Mouse (Mus musculus) neural tube, embryonic 14.5 days (tissue): ENCODE results near the gene Rptor. TPM values are rescaled to one million over a fixed set of nuclear protein-coding genes. Genes with fewer than 3 reads are reported as not detected.

ENCODE experiments used
- ATAC-seq: fragments of 200-750 bp; cut with Nextera tagmentation; 2 replicates; pipeline ENCODE4 v1.8.0; 2017; ENCODE audit warnings: low read depth, mild to moderate bottlenecking, moderate TSS enrichment, moderate library complexity
- H3K27ac ChIP-seq: fragments of 300-500 bp; sonication (generic); 2 replicates; pipeline ENCODE4 v1.5.1; 2014; ENCODE audit warnings: low read depth, mild to moderate bottlenecking, control low read depth, low read length, moderate library complexity, mixed read lengths
- H3K27me3 ChIP-seq: fragments of 300-500 bp; sonication (generic); 2 replicates; pipeline ENCODE4 v1.6.1; 2014; ENCODE audit warnings: low read length; ENCODE audit not compliant: control insufficient read depth, insufficient read depth
- H3K36me3 ChIP-seq: fragments of 300-500 bp; sonication (generic); 2 replicates; pipeline ENCODE4 v1.6.1; 2014; ENCODE audit warnings: low read length, mixed read lengths; ENCODE audit not compliant: control insufficient read depth, insufficient read depth
- H3K4me1 ChIP-seq: fragments of 300-500 bp; sonication (generic); 2 replicates; pipeline ENCODE4 v1.6.1; 2014; ENCODE audit warnings: low read length; ENCODE audit not compliant: control insufficient read depth, insufficient read depth
- H3K4me2 ChIP-seq: fragments of 300-500 bp; sonication (generic); 2 replicates; pipeline ENCODE4 v1.6.1; 2014; ENCODE audit warnings: mild to moderate bottlenecking, low read depth, low read length, control low read depth
- H3K4me3 ChIP-seq: fragments of 300-500 bp; sonication (generic); 2 replicates; pipeline ENCODE4 v1.5.1; 2014; ENCODE audit warnings: low read depth, low read length, control low read depth, mixed read lengths
- H3K9ac ChIP-seq: fragments of 300-500 bp; sonication (generic); replicated peaks from 2 replicates; pipeline ENCODE4 v1.6.1; 2014; ENCODE audit warnings: low read depth, mild to moderate bottlenecking, control low read depth, low read length, mixed read lengths
- H3K9me3 ChIP-seq: fragments of 300-500 bp; sonication (generic); 2 replicates; pipeline ENCODE4 v1.6.1; 2016; ENCODE audit warnings: low read length; ENCODE audit not compliant: control insufficient read depth
- WGBS: fragments of 180-500 bp; shearing (Covaris S2); extraction: QIAGEN DNeasy Blood & Tissue Kit; methylation state at CpG from one replicate; pipeline ENCODE4 v1.1.7; 2014; 5-methylcytosine and 5-hydroxymethylcytosine counted together
- polyA plus RNA-seq: library from polyadenylated mRNA; unstranded; fragments of >200 nt; fragmentation: Nextera tagmentation; extraction: Ambion mirVana; gene quantifications from 2 replicates; pipeline ENCODE4 v1.2.1, GENCODE M21; 2014

Rptor gene
- polyA plus RNA-seq, 1 experiment from 2014 or later: 13.4 TPM

DNA sequence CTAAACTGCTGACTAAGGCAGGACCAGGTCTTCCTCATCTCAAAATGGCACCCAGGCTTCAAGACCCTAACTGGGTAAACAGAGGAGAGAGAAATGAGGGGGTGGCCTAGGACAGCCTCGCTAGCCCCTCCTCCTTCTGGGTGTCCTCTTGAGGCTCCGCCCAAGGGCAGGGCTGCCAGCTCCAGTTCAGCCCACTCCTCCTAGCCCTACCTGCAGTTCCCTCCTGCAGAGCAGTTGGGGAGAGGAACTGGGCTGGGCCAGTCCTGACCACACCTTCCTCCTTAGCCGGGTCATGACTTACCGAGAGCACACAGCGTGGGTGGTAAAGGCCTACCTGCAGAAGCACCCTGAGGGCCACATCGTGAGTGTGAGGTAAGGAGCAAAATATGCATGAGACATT, 291.9 kb downstream of the Rptor start:
- Histone ChIP-seq H3K4me3 (no peak overlapping the region), H3K27ac (peak overlapping the region; percentile 78), H3K9ac (0 out of 2 replicates have a peak overlapping the region, but pooled peaks have one; percentile 25), H3K4me1 (peaks cover 34% of the 10 kb centered on the region), H3K9me3 (no peaks in the 10 kb centered on the region), H3K36me3 (no peaks in the 10 kb centered on the region; the same call in 1 of the 2 replicates), H3K27me3 (no peaks in the 10 kb centered on the region), H3K4me2 (no peak overlapping the region)
- 68% methylated on average over 6 of the region's 6 CpGs for WGBS
- ATAC-seq: no peak

DNA sequence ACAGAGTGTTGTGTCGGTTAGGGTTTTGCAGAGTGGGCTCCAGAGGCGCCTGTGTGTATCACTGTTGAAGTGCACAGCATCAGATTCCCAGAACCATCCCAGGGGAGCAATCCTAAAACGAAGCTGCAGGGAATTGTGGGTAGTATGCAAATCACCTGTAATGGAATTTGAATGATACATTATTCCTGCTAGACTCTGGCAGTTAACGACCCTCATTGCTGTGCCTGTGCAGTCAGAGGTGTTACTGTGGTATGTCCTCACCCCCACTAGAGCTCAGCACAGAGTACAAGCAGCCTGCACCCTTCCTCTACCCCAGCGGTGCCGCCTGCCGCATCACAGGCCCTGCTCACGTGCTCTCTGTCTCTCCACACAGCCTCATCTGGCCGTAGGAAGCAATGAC, 294.3 kb downstream of the Rptor start:
- no peaks in the 10 kb centered on the region for H3K9me3 ChIP-seq
- no peak overlapping the region for H3K4me3 ChIP-seq
- WGBS: 43% methylated on average over 9 of the region's 9 CpGs
- peak; percentile 89 for ATAC-seq
- H3K27ac ChIP-seq: peak overlapping the region; percentile 82
- H3K4me1 ChIP-seq: peaks cover 34% of the 10 kb centered on the region
- H3K4me2 ChIP-seq: no peak overlapping the region
- H3K9ac ChIP-seq: no peak overlapping the region
- H3K36me3 ChIP-seq: no peaks in the 10 kb centered on the region
- H3K27me3 ChIP-seq: no peaks in the 10 kb centered on the region

DNA sequence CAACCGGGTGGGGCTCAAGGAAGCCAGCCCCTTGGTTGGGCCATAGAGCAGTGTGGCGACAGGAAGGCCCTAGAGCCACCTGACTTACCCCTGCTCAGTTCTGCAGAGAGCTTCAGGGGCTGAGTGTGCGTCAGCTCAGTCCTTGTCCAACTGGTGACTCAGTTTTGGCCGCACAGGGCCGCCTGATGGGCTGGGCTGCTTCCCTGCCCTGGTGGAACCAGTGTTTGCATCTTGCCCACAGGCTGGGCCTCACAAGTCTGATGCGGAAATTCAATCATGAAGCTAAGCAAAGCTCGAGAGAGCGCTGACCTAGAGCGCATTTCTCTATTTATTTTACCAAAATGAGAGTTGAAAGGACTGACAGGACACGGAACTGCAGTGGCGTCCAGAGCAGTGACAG, 296.3 kb downstream of the Rptor start:
- Histone ChIP-seq H3K4me3 (no peak overlapping the region), H3K27me3 (no peaks in the 10 kb centered on the region), H3K36me3 (no peaks in the 10 kb centered on the region), H3K4me2 (no peak overlapping the region), H3K9ac (no peak overlapping the region), H3K27ac (no peak overlapping the region), H3K9me3 (no peaks in the 10 kb centered on the region), H3K4me1 (peaks cover 20% of the 10 kb centered on the region)
- WGBS: 87% methylated on average over 11 of the region's 11 CpGs
- no peak for ATAC-seq

DNA sequence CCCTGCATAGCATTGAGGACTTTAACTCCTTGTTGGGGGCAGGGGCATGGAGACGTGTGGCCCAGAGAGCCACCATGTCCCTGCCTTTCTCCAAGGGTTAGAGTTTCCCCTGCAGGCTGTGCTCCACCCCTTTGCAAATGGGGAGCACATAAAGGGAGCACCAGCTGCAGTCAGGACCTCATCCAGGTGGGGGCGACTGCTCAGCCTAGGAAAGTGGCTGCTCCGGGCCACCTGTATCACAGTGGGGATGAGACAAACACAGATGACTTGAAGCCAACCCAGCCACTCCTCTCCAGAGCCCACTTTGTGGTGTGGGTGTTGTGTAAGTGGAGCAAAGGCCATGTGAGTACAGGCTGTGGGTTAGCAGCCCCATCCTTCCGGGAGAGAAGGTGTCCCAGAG, 298.5 kb downstream of the Rptor start:
- no peak overlapping the region for H3K27ac ChIP-seq
- no peak overlapping the region for H3K4me2 ChIP-seq
- 72% methylated on average over 4 of the region's 4 CpGs for WGBS
- no peaks in the 10 kb centered on the region for H3K9me3 ChIP-seq
- no peak overlapping the region for H3K9ac ChIP-seq
- ATAC-seq: no peak
- no peaks in the 10 kb centered on the region for H3K27me3 ChIP-seq
- H3K4me1 ChIP-seq: peaks cover 9% of the 10 kb centered on the region
- no peak overlapping the region for H3K4me3 ChIP-seq
- no peaks in the 10 kb centered on the region for H3K36me3 ChIP-seq

DNA sequence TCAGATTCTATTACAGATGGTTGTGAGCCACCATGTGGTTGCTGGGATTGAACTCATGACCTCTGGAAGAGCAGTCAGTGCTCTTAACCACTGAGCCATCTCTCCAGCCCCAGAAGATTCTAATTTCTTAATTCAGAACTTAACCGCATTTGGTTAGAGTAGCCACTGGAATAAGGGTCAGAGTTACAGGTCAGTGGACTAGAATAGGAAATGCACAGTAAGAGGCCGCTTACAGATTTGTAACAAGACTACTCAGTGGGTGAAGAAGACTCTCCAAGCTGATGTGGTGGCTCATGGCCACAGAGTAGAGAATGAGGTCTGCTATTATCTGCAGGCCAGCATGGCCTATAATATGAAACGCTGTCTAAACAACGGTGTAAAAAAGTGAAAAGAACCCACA, 300.2 kb downstream of the Rptor start:
- no peak for ATAC-seq
- H3K4me3 ChIP-seq: no peak overlapping the region

DNA sequence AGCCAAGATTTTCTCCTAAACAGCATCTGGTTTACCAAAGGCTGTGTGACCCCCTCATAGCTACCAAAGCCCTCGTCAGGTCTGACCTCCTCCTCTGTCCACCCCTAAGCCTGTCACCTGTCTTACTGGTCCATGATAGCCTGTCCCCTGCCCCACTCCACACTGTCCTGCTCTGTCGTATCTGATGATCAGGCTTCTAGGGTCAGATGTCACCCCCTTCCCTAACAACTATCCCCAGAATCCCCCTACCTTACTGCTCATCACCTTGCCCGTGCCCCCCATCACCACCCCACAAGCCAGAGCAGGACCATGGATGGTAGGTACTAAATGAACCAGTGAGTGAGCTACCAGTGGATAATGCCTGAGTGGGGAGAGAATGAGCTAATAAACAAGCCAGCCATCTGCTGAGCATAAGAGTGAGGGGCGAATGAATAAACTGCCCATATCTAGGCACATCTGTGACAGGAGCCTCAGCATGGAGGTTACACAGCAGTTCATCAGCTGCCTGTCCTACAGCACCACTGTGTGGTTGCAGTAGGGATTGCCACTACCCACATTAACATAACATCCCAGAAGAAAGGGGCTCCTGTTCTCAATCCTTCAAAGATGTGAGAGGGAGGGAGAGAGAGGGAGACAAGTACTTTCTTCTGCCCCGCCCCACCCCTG, 302.0 kb downstream of the Rptor start:
- H3K4me3 ChIP-seq: no peak overlapping the region
- H3K9me3 ChIP-seq: no peaks in the 10 kb centered on the region
- WGBS: 33% methylated on average over 5 of the region's 5 CpGs
- no peak overlapping the region for H3K4me2 ChIP-seq
- no peak overlapping the region for H3K9ac ChIP-seq
- H3K4me1 ChIP-seq: no peaks in the 10 kb centered on the region
- peak; percentile 80 for ATAC-seq
- no peaks in the 10 kb centered on the region for H3K27me3 ChIP-seq
- H3K36me3 ChIP-seq: no peaks in the 10 kb centered on the region
- H3K27ac ChIP-seq: no peak overlapping the region

More for the DNA sequence above, 300.2 kb downstream of the Rptor start:
- Histone ChIP-seq H3K9ac (no peak overlapping the region), H3K9me3 (no peaks in the 10 kb centered on the region), H3K4me1 (peaks cover 1% of the 10 kb centered on the region; the same call in 1 of the 2 replicates), H3K27ac (no peak overlapping the region), H3K27me3 (no peaks in the 10 kb centered on the region), H3K4me2 (no peak overlapping the region), H3K36me3 (no peaks in the 10 kb centered on the region)
- WGBS: 84% methylated on average over 4 of the region's 4 CpGs

DNA sequence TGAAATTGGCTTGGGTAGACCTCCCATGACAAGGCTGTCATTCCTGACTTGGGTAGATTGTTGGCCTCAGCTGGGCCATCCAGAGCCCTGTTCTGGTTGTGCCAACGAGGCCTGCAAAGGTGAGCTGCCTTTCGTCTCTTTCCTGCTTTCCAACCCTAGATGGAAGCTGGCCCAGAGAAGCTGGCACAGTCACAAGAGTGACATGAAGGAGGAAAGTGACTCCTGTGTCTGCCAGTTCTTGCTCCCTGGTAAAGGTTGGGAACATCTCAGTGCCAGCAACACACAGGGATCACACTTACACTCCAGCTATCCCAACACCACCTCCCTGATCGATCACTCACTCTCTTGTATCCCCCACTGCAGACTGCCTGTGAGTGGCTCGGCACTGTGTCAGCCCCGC, 303.1 kb downstream of the Rptor start:
- Histone ChIP-seq H3K9me3 (no peaks in the 10 kb centered on the region), H3K27me3 (no peaks in the 10 kb centered on the region), H3K4me1 (no peaks in the 10 kb centered on the region), H3K36me3 (no peaks in the 10 kb centered on the region), H3K27ac (no peak overlapping the region), H3K4me2 (no peak overlapping the region), H3K9ac (no peak overlapping the region), H3K4me3 (no peak overlapping the region)
- WGBS: 83% methylated on average over 5 of the region's 5 CpGs
- no peak for ATAC-seq

DNA sequence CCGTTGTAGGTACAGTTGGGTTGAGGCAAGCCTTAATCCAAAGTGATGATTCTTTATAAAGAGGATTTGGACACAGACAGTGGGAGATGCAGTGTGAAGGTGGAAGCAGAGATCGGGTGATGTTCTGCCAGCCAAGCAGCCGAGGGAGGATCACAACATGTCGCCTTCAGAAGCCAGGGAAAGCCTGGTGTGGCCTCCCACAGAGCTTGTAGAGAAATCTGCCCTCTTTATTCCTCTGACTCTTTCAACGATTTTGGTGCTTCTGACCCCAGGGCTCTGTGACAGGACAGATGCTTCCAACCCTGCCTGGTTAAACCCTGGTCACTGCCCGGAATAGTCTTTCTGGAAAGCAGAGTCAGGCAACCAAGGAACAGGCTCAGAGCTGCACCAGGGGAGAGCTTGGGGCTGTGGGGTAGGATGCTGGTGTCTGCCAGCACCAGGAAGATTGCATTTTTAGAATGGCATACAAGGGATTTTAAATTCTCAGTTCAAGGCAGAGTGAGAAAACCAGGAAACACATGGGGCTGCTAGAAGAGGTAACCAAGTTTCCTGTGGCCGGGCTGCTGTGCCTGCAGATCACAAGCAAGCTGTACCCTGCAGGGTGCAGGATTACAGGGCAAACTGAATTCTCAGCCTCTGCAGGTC, 304.4 kb downstream of the Rptor start:
- H3K27me3 ChIP-seq: no peaks in the 10 kb centered on the region
- no peaks in the 10 kb centered on the region for H3K4me1 ChIP-seq
- no peak overlapping the region for H3K4me2 ChIP-seq
- H3K9ac ChIP-seq: no peak overlapping the region
- H3K4me3 ChIP-seq: no peak overlapping the region
- H3K36me3 ChIP-seq: no peaks in the 10 kb centered on the region
- no peaks in the 10 kb centered on the region for H3K9me3 ChIP-seq
- no peak for ATAC-seq
- no peak overlapping the region for H3K27ac ChIP-seq
- 55% methylated on average over 7 of the region's 7 CpGs for WGBS

DNA sequence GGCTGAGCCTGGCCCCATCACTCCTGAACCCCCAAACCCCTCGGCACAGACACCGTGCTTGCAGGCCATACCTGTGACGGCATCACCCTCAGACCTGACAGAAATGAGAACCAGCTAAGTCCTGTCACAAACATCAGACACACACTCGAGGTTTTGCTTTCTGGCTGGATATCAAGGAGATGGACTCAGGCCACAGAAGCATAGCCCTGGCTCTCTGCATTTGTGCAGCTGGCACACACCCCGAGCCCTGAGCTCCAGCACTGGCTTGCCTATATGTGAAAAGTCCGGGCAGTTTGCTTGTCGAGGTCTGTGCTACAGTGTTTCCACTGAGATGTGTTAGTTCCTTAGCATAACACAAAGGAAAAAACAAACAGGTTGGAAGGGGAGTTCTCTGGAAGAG, 305.0 kb downstream of the Rptor start:
- H3K4me2 ChIP-seq: no peak overlapping the region
- no peak overlapping the region for H3K4me3 ChIP-seq
- no peaks in the 10 kb centered on the region for H3K9me3 ChIP-seq
- ATAC-seq: no peak
- H3K36me3 ChIP-seq: no peaks in the 10 kb centered on the region
- peaks cover 2% of the 10 kb centered on the region; the same call in 1 of the 2 replicates for H3K4me1 ChIP-seq
- no peak overlapping the region for H3K9ac ChIP-seq
- 52% methylated on average over 7 of the region's 7 CpGs for WGBS
- no peaks in the 10 kb centered on the region for H3K27me3 ChIP-seq
- H3K27ac ChIP-seq: no peak overlapping the region
